Mouse (Mus musculus): ENCODE measurements at regions not wholly inside any gene's neighbourhood (a gene's known extent, or its start where the extent isn't known, plus 50 kb on each side); places are given as distances from the start of the nearest gene placed in this dataset.

GRCm38 (mm10) chr12:107608966-107609365 lies 120.5 kb downstream of the 3110018I06Rik start:
- no peak for ATAC-seq
- TF ChIP-seq CTCF (IDR thresholded peaks at IDR 0.05; ENCODE audit: low read depth): no peak
- Histone ChIP-seq H3K4me2 (replicated peaks; ENCODE audit: low read depth) (no peak overlapping the region), H3K9ac (ENCODE audit: low read depth, low read length) (no peak overlapping the region), H3K4me3 (ENCODE audit: low read depth, low read length) (no peak overlapping the region), H3K9me3 (ENCODE audit: control insufficient read depth) (peaks cover 4% of the 10 kb centered on the region; the same call in 1 of the 2 replicates), H3K27ac (ENCODE audit: low read depth, low read length) (no peak overlapping the region), H3K36me3 (ENCODE audit: control insufficient read depth, insufficient read depth) (no peaks in the 10 kb centered on the region), H3K4me1 (replicated peaks; ENCODE audit: control insufficient read depth, insufficient read depth, low read length) (no peaks in the 10 kb centered on the region), H3K27me3 (replicated peaks; ENCODE audit: control insufficient read depth, insufficient read depth, low read length) (no peaks in the 10 kb centered on the region)
- 58% methylated on average over 6 of the region's 6 CpGs for WGBS

GRCm38 (mm10) chr12:107609986-107610385 lies 121.6 kb downstream of the 3110018I06Rik start:
- Histone ChIP-seq H3K36me3 (ENCODE audit: control insufficient read depth, insufficient read depth) (no peaks in the 10 kb centered on the region), H3K27me3 (replicated peaks; ENCODE audit: control insufficient read depth, insufficient read depth, low read length) (no peaks in the 10 kb centered on the region), H3K27ac (ENCODE audit: low read depth, low read length) (no peak overlapping the region), H3K4me1 (replicated peaks; ENCODE audit: control insufficient read depth, insufficient read depth, low read length) (no peaks in the 10 kb centered on the region), H3K4me3 (ENCODE audit: low read depth, low read length) (no peak overlapping the region), H3K9ac (ENCODE audit: low read depth, low read length) (no peak overlapping the region), H3K9me3 (ENCODE audit: control insufficient read depth) (peaks cover 4% of the 10 kb centered on the region; the same call in 1 of the 2 replicates), H3K4me2 (replicated peaks; ENCODE audit: low read depth) (no peak overlapping the region)
- 80% methylated on average over 4 of the region's 4 CpGs for WGBS
- no peak for ATAC-seq
- no peak for TF ChIP-seq CTCF (IDR thresholded peaks at IDR 0.05; ENCODE audit: low read depth)

GRCm38 (mm10) chr12:107617212-107617994 lies 129.0 kb downstream of the 3110018I06Rik start:
- Histone ChIP-seq H3K27me3 (replicated peaks; ENCODE audit: control insufficient read depth, insufficient read depth, low read length) (no peaks in the 10 kb centered on the region), H3K9ac (ENCODE audit: low read depth, low read length) (no peak overlapping the region), H3K4me1 (replicated peaks; ENCODE audit: control insufficient read depth, insufficient read depth, low read length) (no peaks in the 10 kb centered on the region), H3K4me3 (ENCODE audit: low read depth, low read length) (no peak overlapping the region), H3K36me3 (ENCODE audit: control insufficient read depth, insufficient read depth) (no peaks in the 10 kb centered on the region), H3K4me2 (replicated peaks; ENCODE audit: low read depth) (no peak overlapping the region), H3K9me3 (ENCODE audit: control insufficient read depth) (no peaks in the 10 kb centered on the region), H3K27ac (ENCODE audit: low read depth, low read length) (no peak overlapping the region)
- ATAC-seq: no peak
- whole genome bisulfite sequencing: 51% methylated on average over 16 of the region's 16 CpGs
- no peak for TF ChIP-seq CTCF (IDR thresholded peaks at IDR 0.05; ENCODE audit: low read depth)

DNA sequence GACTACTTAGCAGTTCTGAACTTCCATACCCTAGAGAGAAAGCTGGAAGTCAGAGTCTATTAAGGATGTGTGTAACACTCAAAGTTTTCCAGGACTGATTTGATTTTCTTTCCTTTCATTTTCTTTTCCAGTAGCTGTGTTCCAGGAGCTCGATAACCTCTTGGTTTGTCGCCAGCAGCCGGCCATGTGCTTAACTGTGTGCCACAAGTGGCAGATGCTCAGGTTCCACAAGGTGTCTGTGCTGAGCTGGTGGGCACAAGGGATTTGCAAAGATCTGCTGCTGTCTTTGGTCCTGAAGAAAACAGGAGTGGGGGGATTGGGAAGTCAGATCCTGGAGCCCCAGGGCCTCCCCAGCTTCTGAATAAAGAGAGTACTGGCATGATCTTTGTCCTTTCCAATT lies 136.0 kb downstream of the 3110018I06Rik start:
- 73% methylated on average over 3 of the region's 3 CpGs for WGBS
- H3K4me2 ChIP-seq (replicated peaks; ENCODE audit: low read depth): no peak overlapping the region

DNA sequence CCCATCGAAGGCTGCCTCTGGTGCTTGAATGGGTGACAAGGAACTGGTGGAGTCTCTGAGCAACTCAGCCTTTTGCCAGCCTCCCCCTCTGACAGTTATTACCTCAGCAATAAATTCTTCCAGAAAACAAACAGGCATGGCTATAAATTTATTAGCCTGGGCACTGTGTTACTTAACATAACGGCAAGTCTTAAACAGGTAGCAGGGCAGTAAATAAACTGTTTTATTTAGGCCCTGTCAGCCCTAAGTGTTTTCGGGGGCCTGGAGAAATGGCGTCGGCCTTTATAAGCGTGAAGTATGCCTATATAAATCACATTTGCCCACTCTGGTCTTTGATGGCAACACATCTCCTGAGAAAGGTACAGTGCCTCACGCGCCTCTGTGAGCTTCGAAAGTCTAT lies 159.6 kb downstream of the 3110018I06Rik start:
- H3K27ac ChIP-seq (ENCODE audit: low read depth, low read length): no peak overlapping the region
- no peaks in the 10 kb centered on the region for H3K9me3 ChIP-seq (ENCODE audit: control insufficient read depth)
- no peak for ATAC-seq
- H3K9ac ChIP-seq (ENCODE audit: low read depth, low read length): no peak overlapping the region
- no peaks in the 10 kb centered on the region for H3K4me1 ChIP-seq (replicated peaks; ENCODE audit: control insufficient read depth, insufficient read depth, low read length)
- no peak overlapping the region for H3K4me3 ChIP-seq (ENCODE audit: low read depth, low read length)
- 67% methylated on average over 9 of the region's 9 CpGs for WGBS
- no peaks in the 10 kb centered on the region for H3K36me3 ChIP-seq (ENCODE audit: control insufficient read depth, insufficient read depth)
- H3K27me3 ChIP-seq (replicated peaks; ENCODE audit: control insufficient read depth, insufficient read depth, low read length): no peaks in the 10 kb centered on the region
- no peak overlapping the region for H3K4me2 ChIP-seq (replicated peaks; ENCODE audit: low read depth)
- no peak for TF ChIP-seq CTCF (IDR thresholded peaks at IDR 0.05; ENCODE audit: low read depth)

More for the DNA sequence above, 136.0 kb downstream of the 3110018I06Rik start:
- Histone ChIP-seq H3K27me3 (replicated peaks; ENCODE audit: control insufficient read depth, insufficient read depth, low read length) (no peaks in the 10 kb centered on the region), H3K27ac (ENCODE audit: low read depth, low read length) (no peak overlapping the region), H3K9ac (ENCODE audit: low read depth, low read length) (no peak overlapping the region), H3K4me3 (ENCODE audit: low read depth, low read length) (no peak overlapping the region), H3K36me3 (ENCODE audit: control insufficient read depth, insufficient read depth) (no peaks in the 10 kb centered on the region), H3K9me3 (ENCODE audit: control insufficient read depth) (no peaks in the 10 kb centered on the region), H3K4me1 (replicated peaks; ENCODE audit: control insufficient read depth, insufficient read depth, low read length) (no peaks in the 10 kb centered on the region)
- no peak for ATAC-seq
- TF ChIP-seq CTCF (IDR thresholded peaks at IDR 0.05; ENCODE audit: low read depth): no peak

GRCm38 (mm10) chr12:107652126-107652728 lies 163.8 kb downstream of the 3110018I06Rik start:
- Histone ChIP-seq H3K4me1 (replicated peaks; ENCODE audit: control insufficient read depth, insufficient read depth, low read length) (no peaks in the 10 kb centered on the region), H3K27me3 (replicated peaks; ENCODE audit: control insufficient read depth, insufficient read depth, low read length) (no peaks in the 10 kb centered on the region), H3K27ac (ENCODE audit: low read depth, low read length) (no peak overlapping the region), H3K4me3 (ENCODE audit: low read depth, low read length) (no peak overlapping the region), H3K9ac (ENCODE audit: low read depth, low read length) (no peak overlapping the region), H3K36me3 (ENCODE audit: control insufficient read depth, insufficient read depth) (no peaks in the 10 kb centered on the region), H3K9me3 (ENCODE audit: control insufficient read depth) (no peaks in the 10 kb centered on the region), H3K4me2 (replicated peaks; ENCODE audit: low read depth) (no peak overlapping the region)
- 63% methylated on average over 3 of the region's 3 CpGs for whole genome bisulfite sequencing
- ATAC-seq: no peak
- no peak for TF ChIP-seq CTCF (IDR thresholded peaks at IDR 0.05; ENCODE audit: low read depth)
